Mouse (Mus musculus) monocyte, adult 2 months (primary cell): ENCODE measurements around the gene Map1s.
"Not testable (repeated sequence)": the region's sequence is repeated elsewhere in the genome, so short reads cannot be mapped to it uniquely, and the experiment has no call there.

Experiments used
- DNase-seq, 2 experiments: peaks; one replicate each; pipeline ENCODE4 v3.0.0; 2022; ENCODE audit warnings: low spot score in 2 of 2, low read depth in 1 of 2

Gene Map1s

GRCm38 (mm10) chr8:70876382-70876781 lies 29.4 kb upstream of the Map1s start:
- DNase-seq = no peak

- DNase-seq = no peak
Measured at GRCm38 (mm10) chr8:70878178-70878577, 27.6 kb upstream of the Map1s start.

- DNase-seq = no peak
Measured at GRCm38 (mm10) chr8:70879500-70879899, 26.2 kb upstream of the Map1s start.

GRCm38 (mm10) chr8:70880126-70880525 lies 25.6 kb upstream of the Map1s start:
- DNase-seq = no peak

GRCm38 (mm10) chr8:70880546-70880945 lies 25.2 kb upstream of the Map1s start:
- no peak for DNase-seq

GRCm38 (mm10) chr8:70884186-70884585 lies 21.5 kb upstream of the Map1s start:
- no peak for DNase-seq

- DNase-seq = no peak
Measured at GRCm38 (mm10) chr8:70884683-70885082, 21.0 kb upstream of the Map1s start.

- no peak for DNase-seq
Measured at GRCm38 (mm10) chr8:70885612-70886011, 20.1 kb upstream of the Map1s start.

GRCm38 (mm10) chr8:70887669-70888068 lies 18.1 kb upstream of the Map1s start:
- DNase-seq = no peak

- DNase-seq = no peak
Measured at GRCm38 (mm10) chr8:70890656-70891055, 15.1 kb upstream of the Map1s start.

GRCm38 (mm10) chr8:70891356-70891755 lies 14.4 kb upstream of the Map1s start:
- no peak for DNase-seq

- DNase-seq = no peak
Measured at GRCm38 (mm10) chr8:70892022-70892895, 13.5 kb upstream of the Map1s start, which contains the start of gene Slc5a5. Slc5a5 (minus strand) TSS chr8:70892757.

GRCm38 (mm10) chr8:70892896-70893655 lies 12.7 kb upstream of the Map1s start:
- DNase-seq = no peak

GRCm38 (mm10) chr8:70893656-70894384 lies 11.9 kb upstream of the Map1s start:
- DNase-seq = peak in 1 of 2 experiments; percentile 47

GRCm38 (mm10) chr8:70894385-70894720 lies 11.4 kb upstream of the Map1s start:
- no peak for DNase-seq

- DNase-seq = no peak
Measured at GRCm38 (mm10) chr8:70894771-70895545, 10.8 kb upstream of the Map1s start.

- DNase-seq = not testable (repeated sequence)
Measured at GRCm38 (mm10) chr8:70895571-70896259, 10.0 kb upstream of the Map1s start.

GRCm38 (mm10) chr8:70896316-70897020 lies 9.3 kb upstream of the Map1s start:
- no peak for DNase-seq

- DNase-seq = peak; percentile 87 to 93
Measured at GRCm38 (mm10) chr8:70897021-70897680, 8.6 kb upstream of the Map1s start, which contains the start of gene Rpl18a. Rpl18a (minus strand) TSS chr8:70897412.
